Mouse (Mus musculus): ENCODE measurements around the gene Dhx35. TPM values are rescaled to one million over a fixed set of nuclear protein-coding genes. Genes with fewer than 3 reads are reported as not detected.

The Dhx35 gene
- total RNA-seq, 2 experiments from 2014 or later, result 16.7 to 18.5 TPM

- no peak for DNase-seq (ENCODE audit: low spot score in 2 of 2)
Observed at GRCm38 (mm10) chr2:158889201-158889600, 94.6 kb downstream of the Dhx35 start.

- DNase-seq (ENCODE audit: low spot score in 2 of 2), result no peak
Observed at GRCm38 (mm10) chr2:158891319-158891718, 96.7 kb downstream of the Dhx35 start.

GRCm38 (mm10) chr2:158893171-158893853 lies 98.7 kb downstream of the Dhx35 start:
- DNase-seq (ENCODE audit: low spot score in 2 of 2), result no peak

- no peak for DNase-seq (ENCODE audit: low spot score in 2 of 2)
Observed at GRCm38 (mm10) chr2:158898469-158899196, 104.0 kb downstream of the Dhx35 start.

Other genes with a start within 250 kb of the Dhx35 start
- gene Slc32a1, start 184.0 kb upstream of the Dhx35 start, total RNA-seq (2021), result 100 to 1,000 TPM in 1 of 2 experiments, 10 to 100 TPM in 1; 99.3 to 102 TPM
- gene Actr5, start 169.9 kb upstream of the Dhx35 start, total RNA-seq (2021), result 10 to 100 TPM; 11.3 to 12.1 TPM
- gene Ppp1r16b, start 129.4 kb upstream of the Dhx35 start, total RNA-seq (2021), result 100 to 1,000 TPM; 124 to 132 TPM
- under 1 TPM; 0.94 to 0.98 TPM for gene Fam83d, start 26.7 kb upstream of the Dhx35 start, total RNA-seq (2021)

All from left cerebral cortex, adult 18-20 months (tissue).